Mouse (Mus musculus) forebrain, embryonic 15.5 days (tissue): Measurements from ENCODE around the gene Jpt1. TPM values are rescaled to one million over a fixed set of nuclear protein-coding genes. Genes with fewer than 3 reads are reported as not detected.
"Not testable (repeated sequence)": the region's sequence is repeated elsewhere in the genome, so short reads cannot be mapped to it uniquely, and the experiment has no call there.

Experiments
- ATAC-seq: fragments of 200-750 bp; cut with Nextera tagmentation; replicated peaks from 2 replicates; pipeline ENCODE4 v1.8.0; 2017; ENCODE audit warnings: mild to moderate bottlenecking, moderate TSS enrichment, moderate library complexity
- H3K27ac ChIP-seq: fragments of 300-500 bp; sonication (generic); replicated peaks from 2 replicates; pipeline ENCODE4 v1.5.1; 2015; ENCODE audit warnings: mild to moderate bottlenecking, inconsistent platforms
- H3K27me3 ChIP-seq: fragments of 300-500 bp; sonication (generic); 2 replicates; pipeline ENCODE4 v1.6.1; 2015; ENCODE audit warnings: inconsistent platforms
- H3K36me3 ChIP-seq: fragments of 300-500 bp; sonication (generic); 2 replicates; pipeline ENCODE4 v1.6.1; 2015; ENCODE audit warnings: mild to moderate bottlenecking, inconsistent platforms
- H3K4me1 ChIP-seq: fragments of 300-500 bp; sonication (generic); 2 replicates; pipeline ENCODE4 v1.6.1; 2015; ENCODE audit warnings: inconsistent platforms
- H3K4me2 ChIP-seq: fragments of 300-500 bp; sonication (generic); replicated peaks from 2 replicates; pipeline ENCODE4 v1.6.1; 2015; ENCODE audit warnings: mild to moderate bottlenecking, inconsistent platforms
- H3K4me3 ChIP-seq: fragments of 300-500 bp; sonication (generic); 2 replicates; pipeline ENCODE4 v1.5.1; 2015; ENCODE audit warnings: mild to moderate bottlenecking, inconsistent platforms
- H3K9ac ChIP-seq: fragments of 300-500 bp; sonication (generic); replicated peaks from 2 replicates; pipeline ENCODE4 v1.6.1; 2015; ENCODE audit warnings: mild to moderate bottlenecking, inconsistent platforms
- H3K9me3 ChIP-seq: fragments of 300-500 bp; sonication (generic); 2 replicates; pipeline ENCODE4 v1.6.1; 2016; ENCODE audit warnings: inconsistent platforms
- WGBS: fragments of 180-500 bp; shearing (Covaris S2); methylation state at CpG from one replicate; pipeline ENCODE4 v1.1.7; 2015; ENCODE audit warnings: mixed read lengths; 5-methylcytosine and 5-hydroxymethylcytosine counted together
- polyA plus RNA-seq: library from polyadenylated mRNA; unstranded; fragments of >200 nt; fragmentation: Nextera tagmentation; extraction: Ambion mirVana; gene quantifications from 2 replicates; pipeline ENCODE4 v1.2.1, GENCODE M21; 2015

The Jpt1 gene
- polyA plus RNA-seq, 1 experiment from 2014 or later, result 1,941 TPM

DNA sequence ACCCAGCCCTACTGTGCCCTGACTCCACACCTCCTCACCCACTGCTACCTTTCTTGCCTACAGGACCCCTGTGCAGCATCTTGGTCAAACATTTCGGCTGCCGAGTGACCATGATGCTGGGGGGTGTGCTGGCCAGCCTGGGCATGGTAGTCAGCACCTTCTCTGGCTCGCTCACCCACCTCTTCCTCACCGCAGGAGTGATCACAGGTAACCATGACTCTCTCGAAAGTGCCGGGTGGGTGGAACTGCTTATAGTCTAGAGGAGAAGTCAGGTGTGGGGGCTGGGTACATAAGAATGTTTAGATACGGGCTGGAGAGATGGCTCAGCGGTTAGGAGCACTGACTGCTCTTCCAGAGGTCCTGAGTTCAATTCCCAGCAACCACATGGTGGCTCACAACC, 49.3 kb downstream of the Jpt1 start:
- H3K9ac ChIP-seq, result no peak overlapping the region
- H3K36me3 ChIP-seq, result no peaks in the 10 kb centered on the region
- no peaks in the 10 kb centered on the region for H3K9me3 ChIP-seq
- H3K4me3 ChIP-seq, result no peak overlapping the region
- no peak overlapping the region for H3K27ac ChIP-seq
- H3K27me3 ChIP-seq, result no peaks in the 10 kb centered on the region
- WGBS, result 87% methylated on average over 8 of the region's 8 CpGs
- no peak for ATAC-seq
- no peaks in the 10 kb centered on the region for H3K4me1 ChIP-seq
- no peak overlapping the region for H3K4me2 ChIP-seq

DNA sequence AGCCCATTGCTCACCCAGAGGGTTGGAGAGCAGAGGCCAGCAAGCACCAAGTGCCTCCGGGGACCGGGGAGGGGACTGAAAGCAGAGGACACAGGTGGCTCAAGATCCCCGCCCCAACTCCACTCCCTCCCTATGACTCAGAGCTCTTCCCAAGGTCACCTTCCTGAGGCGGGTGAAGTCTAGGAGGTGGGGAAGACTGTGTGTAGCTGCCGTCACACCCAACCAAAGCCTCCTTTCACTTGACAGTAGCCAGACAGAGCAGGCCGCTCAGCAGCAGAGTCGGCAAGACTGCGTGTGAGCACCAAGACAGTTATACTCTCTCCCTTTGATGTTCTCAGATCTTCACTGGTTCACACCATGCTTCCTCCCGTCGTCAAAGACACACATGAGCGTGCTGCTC, 50.8 kb downstream of the Jpt1 start:
- no peaks in the 10 kb centered on the region for H3K4me1 ChIP-seq
- H3K4me3 ChIP-seq, result no peak overlapping the region
- H3K27me3 ChIP-seq, result no peaks in the 10 kb centered on the region
- WGBS, result 77% methylated on average over 11 of the region's 11 CpGs
- H3K4me2 ChIP-seq, result no peak overlapping the region
- H3K27ac ChIP-seq, result no peak overlapping the region
- no peaks in the 10 kb centered on the region for H3K9me3 ChIP-seq
- H3K36me3 ChIP-seq, result no peaks in the 10 kb centered on the region
- no peak for ATAC-seq
- no peak overlapping the region for H3K9ac ChIP-seq

DNA sequence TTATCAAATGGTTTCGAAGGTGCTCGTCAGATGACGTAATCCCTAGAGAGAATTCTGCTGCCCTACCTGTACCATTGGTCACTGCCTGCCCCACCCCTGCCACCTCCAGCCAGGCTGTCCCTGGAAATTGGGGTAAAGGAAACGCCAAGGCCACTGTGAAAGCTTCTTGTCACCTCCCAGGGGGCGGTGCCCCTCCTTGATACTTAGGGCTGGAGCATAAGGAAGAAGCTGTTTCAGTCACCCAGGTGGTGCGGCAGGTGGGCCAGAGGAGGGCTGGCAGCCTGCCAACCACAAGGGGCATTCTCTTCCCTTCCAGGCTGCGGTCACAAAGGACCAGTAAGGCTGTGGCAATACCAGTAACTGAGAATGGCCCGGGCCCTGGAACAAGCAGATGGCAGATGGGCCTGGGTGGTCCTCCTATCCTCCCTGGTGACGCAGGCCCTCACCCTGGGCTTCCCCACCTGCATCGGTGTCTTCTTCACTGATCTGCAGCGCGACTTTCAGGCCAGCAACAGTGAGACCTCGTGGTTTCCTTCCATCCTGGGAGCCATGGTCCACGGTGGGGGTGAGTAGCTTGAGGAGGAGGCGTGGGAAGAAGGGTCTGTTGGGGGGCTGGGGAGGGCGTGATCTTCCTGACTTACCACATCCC, 51.8 kb downstream of the Jpt1 start, which contains the start of gene Slc16a5:
Gene Slc16a5 (plus strand): TSS at position 232 of the 649 bp plus-strand sequence.
- Histone ChIP-seq H3K36me3 (no peaks in the 10 kb centered on the region), H3K27ac (no peak within 1 kb of the TSS), H3K27me3 (no peaks in the 10 kb centered on the region), H3K9ac (no peak within 1 kb of the TSS), H3K9me3 (no peaks in the 10 kb centered on the region), H3K4me3 (no peak within 1 kb of the TSS), H3K4me2 (no peak within 1 kb of the TSS), H3K4me1 (no peaks in the 10 kb centered on the region)
- 78% methylated on average over 16 of the region's 16 CpGs for WGBS
- ATAC-seq, result no peak

DNA sequence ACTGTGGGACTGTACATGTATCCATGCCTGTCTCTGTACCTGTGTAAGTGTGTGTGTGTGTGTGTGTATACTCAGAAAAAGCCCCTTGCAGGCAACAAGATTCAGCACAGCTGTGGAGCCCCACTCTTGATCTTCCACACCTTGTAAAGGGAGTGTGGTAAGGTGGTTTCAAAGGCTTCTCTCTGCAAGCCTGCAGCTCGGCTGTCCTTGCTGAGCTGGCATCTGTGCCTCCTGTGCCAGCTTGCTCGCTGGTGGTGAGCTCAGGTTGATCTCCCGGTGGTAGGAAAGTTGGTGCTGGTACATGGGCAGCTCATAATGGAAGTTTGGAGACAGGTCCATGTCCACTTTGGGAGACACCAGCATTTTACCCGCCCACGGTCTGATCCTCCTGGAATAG, 52.3 kb downstream of the Jpt1 start:
- WGBS, result 79% methylated on average over 5 of the region's 5 CpGs
- no peak for ATAC-seq

DNA sequence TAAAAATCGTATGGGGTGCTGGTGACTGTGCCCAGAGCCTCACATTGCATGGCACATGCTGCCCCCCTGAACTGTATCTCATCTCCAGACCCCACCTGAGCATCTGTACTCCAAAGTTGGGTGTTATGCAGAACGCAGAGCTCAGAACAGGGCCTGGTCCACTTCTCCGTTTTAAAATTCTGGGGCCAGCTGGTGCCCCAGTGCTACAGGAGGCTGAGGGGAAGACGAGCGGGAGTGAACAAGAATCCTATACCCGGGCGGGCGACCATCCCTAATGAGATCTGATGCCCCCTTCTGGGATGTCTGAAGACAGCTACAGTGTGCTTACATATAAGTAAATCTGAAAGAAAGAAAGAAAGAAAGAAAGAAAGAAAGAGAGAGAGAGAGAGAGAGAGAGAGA, 53.2 kb downstream of the Jpt1 start:
- Histone ChIP-seq H3K9me3 (no peaks in the 10 kb centered on the region), H3K9ac (no peak overlapping the region), H3K27me3 (no peaks in the 10 kb centered on the region), H3K4me3 (no peak overlapping the region), H3K4me2 (no peak overlapping the region), H3K27ac (no peak overlapping the region), H3K4me1 (no peaks in the 10 kb centered on the region), H3K36me3 (no peaks in the 10 kb centered on the region)
- WGBS, result 14% methylated on average over 8 of the region's 8 CpGs
- no peak for ATAC-seq

More for the DNA sequence above, 52.3 kb downstream of the Jpt1 start:
- Histone ChIP-seq H3K27me3 (no peaks in the 10 kb centered on the region), H3K27ac (no peak overlapping the region), H3K4me1 (no peaks in the 10 kb centered on the region), H3K4me2 (no peak overlapping the region), H3K4me3 (no peak overlapping the region), H3K9me3 (no peaks in the 10 kb centered on the region), H3K36me3 (no peaks in the 10 kb centered on the region), H3K9ac (no peak overlapping the region)

DNA sequence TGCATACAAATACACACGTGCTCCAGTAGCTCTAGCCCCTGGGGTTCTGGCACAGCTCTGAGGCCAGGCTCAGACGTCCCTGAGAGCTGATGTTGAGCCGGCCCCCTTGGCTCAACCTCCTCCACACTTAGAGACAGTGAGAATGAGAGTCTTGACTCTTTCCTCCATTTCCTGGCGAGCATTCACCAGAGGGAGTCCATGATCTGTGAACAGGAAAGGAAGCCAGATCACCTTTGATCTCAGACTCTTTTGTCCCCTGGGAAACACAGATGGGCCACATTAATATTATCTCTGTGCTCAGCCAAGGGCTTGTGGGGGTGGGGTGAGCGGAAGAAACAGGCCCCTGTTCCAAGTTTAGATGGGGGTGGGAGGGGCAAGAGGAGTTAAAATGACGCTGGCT, 56.8 kb downstream of the Jpt1 start:
- no peak overlapping the region for H3K4me2 ChIP-seq
- H3K9me3 ChIP-seq, result no peaks in the 10 kb centered on the region
- no peak overlapping the region for H3K4me3 ChIP-seq
- no peaks in the 10 kb centered on the region for H3K27me3 ChIP-seq
- no peak overlapping the region for H3K27ac ChIP-seq
- no peaks in the 10 kb centered on the region for H3K4me1 ChIP-seq
- WGBS, result 31% methylated on average over 6 of the region's 6 CpGs
- ATAC-seq, result no peak
- H3K36me3 ChIP-seq, result no peaks in the 10 kb centered on the region
- H3K9ac ChIP-seq, result no peak overlapping the region

DNA sequence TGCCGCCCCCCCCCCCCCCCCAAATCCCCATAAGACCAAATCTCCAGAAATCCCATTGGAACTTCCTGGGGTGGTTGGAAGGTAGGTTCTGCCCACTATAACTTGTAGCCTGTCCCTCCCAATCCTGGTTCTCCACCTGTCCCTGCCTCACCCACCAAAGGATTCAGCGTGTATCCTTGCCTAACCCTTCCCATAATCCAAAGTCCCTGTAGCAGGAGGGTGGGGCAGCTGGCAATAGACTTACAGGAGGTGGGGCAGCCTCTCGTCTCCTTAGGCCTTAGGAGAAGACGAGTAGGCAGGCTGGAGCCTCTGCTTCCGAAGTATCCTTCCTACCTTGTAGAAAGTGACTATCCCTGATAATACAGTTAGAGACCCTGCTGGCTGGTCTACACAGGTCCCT, 58.0 kb downstream of the Jpt1 start:
- Histone ChIP-seq H3K27ac (no peak overlapping the region), H3K4me1 (no peaks in the 10 kb centered on the region), H3K27me3 (no peaks in the 10 kb centered on the region), H3K4me3 (no peak overlapping the region), H3K36me3 (no peaks in the 10 kb centered on the region), H3K9ac (no peak overlapping the region), H3K9me3 (no peaks in the 10 kb centered on the region), H3K4me2 (no peak overlapping the region)
- ATAC-seq, result no peak
- WGBS, result 87% methylated on average over 5 of the region's 5 CpGs

DNA sequence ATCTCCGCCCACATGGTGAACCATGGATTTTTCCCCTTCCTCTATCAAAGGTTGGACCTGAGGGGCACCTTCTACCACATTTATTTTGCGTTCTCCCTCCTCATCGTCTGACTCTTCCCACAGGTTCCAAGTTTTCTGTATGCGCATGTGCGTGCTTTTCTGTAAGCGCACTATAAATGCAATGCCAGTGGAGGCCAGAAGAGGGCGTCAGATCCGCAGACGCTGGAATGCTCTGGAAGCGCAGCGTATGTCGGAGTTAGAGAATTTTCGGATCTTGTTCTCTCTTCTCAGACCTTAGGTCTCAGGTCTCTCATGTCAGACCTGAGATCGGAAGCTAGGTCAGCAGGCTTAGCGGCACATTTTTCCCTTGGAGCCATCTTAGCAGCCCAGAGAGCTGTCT, 58.6 kb downstream of the Jpt1 start:
- Histone ChIP-seq H3K36me3 (no peaks in the 10 kb centered on the region), H3K4me2 (no peak overlapping the region), H3K9me3 (no peaks in the 10 kb centered on the region), H3K27ac (no peak overlapping the region), H3K4me1 (no peaks in the 10 kb centered on the region), H3K4me3 (no peak overlapping the region), H3K27me3 (no peaks in the 10 kb centered on the region), H3K9ac (no peak overlapping the region)
- ATAC-seq, result no peak
- WGBS, result 88% methylated on average over 15 of the region's 15 CpGs

DNA sequence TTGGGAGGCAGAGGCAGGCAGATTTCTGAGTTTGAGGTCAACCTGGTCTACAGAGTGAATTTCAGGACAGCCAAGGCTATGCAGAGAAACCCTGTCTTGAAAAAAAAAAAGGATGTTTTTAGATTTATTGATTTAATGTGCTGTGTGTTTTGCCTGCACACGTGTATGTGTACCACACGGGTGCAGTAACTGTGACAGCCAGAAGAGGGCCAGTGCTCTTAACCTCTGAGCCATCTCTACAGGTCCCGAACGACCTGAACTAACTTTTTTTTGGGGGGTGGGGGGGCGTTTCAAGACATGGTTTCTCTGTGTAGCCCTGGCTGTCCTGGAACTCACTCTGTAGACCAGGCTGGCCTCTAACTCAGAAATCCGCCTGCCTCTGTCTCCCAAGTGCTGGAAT, 59.4 kb downstream of the Jpt1 start:
- H3K9ac ChIP-seq, H3K9me3 ChIP-seq, H3K27me3 ChIP-seq, H3K4me1 ChIP-seq, ATAC-seq, H3K4me3 ChIP-seq, H3K27ac ChIP-seq, H3K36me3 ChIP-seq, H3K4me2 ChIP-seq: not testable (repeated sequence)
- WGBS, result 88% methylated on average over 6 of the region's 6 CpGs

DNA sequence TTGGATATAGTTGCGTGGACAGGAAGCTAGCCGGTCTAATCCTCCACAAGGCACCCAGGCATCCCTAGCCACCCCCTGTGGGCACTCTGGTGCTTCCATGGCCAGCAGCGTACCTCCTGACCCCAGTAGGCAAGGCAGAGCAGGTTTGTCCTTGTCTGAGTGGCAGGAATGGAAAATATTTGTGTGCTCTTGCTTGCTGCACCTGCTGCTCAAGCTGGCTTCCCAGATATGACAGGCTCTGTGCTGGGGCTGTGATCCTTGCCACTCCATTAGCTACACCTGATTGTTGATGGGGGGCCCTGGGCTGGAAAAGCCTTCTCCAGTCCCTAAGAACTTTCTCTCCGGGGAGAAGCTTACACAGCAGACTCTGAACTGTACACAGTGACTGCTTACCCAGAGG, 60.9 kb downstream of the Jpt1 start:
- Histone ChIP-seq H3K27ac (no peak overlapping the region), H3K4me2 (no peak overlapping the region), H3K4me3 (no peak overlapping the region), H3K27me3 (no peaks in the 10 kb centered on the region), H3K9ac (no peak overlapping the region), H3K9me3 (no peaks in the 10 kb centered on the region), H3K36me3 (no peaks in the 10 kb centered on the region), H3K4me1 (no peaks in the 10 kb centered on the region)
- no peak for ATAC-seq
- 73% methylated on average over 4 of the region's 4 CpGs for WGBS

DNA sequence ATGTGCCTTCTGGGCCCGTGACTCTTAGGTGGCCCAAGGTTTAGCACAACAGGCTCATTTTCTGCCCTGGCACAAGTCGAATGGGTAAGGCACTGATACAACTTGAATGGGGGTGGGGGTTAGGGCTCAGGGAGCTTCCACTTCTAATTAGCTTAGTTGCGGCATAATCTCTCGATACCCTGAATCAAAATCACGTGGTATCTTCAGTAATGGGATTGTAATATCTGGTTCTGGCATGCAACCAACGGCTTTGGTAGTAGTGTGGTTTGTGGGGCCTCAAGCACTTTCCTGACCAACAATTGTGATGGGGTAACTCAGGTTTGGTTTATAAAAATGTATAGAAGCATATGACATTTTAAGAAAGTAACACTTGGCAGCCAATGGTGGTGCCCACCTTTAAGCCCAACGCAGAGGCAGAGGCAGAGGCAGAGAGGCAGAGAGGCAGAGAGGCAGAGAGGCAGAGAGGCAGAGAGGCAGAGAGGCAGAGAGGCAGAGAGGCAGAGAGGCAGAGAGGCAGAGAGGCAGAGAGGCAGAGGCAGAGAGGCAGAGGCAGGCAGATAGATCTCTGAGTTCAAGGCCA, 61.8 kb downstream of the Jpt1 start:
- no peak overlapping the region for H3K4me2 ChIP-seq
- no peak for ATAC-seq
- H3K27ac ChIP-seq, result no peak overlapping the region
- 76% methylated on average over 7 of the region's 7 CpGs for WGBS
- H3K4me1 ChIP-seq, result no peaks in the 10 kb centered on the region
- no peaks in the 10 kb centered on the region for H3K36me3 ChIP-seq
- no peaks in the 10 kb centered on the region for H3K27me3 ChIP-seq
- H3K9me3 ChIP-seq, result no peaks in the 10 kb centered on the region
- no peak overlapping the region for H3K9ac ChIP-seq
- H3K4me3 ChIP-seq, result no peak overlapping the region

DNA sequence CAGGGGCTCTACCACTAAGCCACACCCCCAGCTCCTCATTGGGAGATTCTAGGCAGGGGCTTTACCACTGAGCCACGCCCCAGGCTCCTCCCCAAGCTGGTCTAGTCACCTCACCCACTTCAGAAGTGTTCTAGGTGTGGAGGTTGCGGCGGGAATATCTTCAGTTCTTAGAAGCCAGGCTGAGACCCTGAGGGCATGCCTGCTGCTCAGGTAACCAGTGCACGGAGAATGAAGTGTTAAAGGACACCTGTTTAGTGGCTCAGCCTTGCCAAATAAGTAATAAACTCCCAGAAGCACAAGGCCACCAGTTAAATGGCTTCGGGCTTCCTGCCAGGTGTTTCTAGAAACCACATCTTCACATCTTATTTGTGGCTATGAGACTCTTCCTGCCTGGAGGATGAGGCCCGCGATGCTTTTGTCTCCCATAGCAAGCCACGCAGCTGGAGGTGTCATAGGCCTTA, 62.4 kb downstream of the Jpt1 start:
- H3K4me1 ChIP-seq, result no peaks in the 10 kb centered on the region
- 87% methylated on average over 8 of the region's 8 CpGs for WGBS
- no peak overlapping the region for H3K4me3 ChIP-seq
- ATAC-seq, result no peak
- H3K27me3 ChIP-seq, result no peaks in the 10 kb centered on the region
- no peaks in the 10 kb centered on the region for H3K36me3 ChIP-seq
- H3K9me3 ChIP-seq, result no peaks in the 10 kb centered on the region
- H3K9ac ChIP-seq, result no peak overlapping the region
- H3K4me2 ChIP-seq, result no peak overlapping the region
- no peak overlapping the region for H3K27ac ChIP-seq

DNA sequence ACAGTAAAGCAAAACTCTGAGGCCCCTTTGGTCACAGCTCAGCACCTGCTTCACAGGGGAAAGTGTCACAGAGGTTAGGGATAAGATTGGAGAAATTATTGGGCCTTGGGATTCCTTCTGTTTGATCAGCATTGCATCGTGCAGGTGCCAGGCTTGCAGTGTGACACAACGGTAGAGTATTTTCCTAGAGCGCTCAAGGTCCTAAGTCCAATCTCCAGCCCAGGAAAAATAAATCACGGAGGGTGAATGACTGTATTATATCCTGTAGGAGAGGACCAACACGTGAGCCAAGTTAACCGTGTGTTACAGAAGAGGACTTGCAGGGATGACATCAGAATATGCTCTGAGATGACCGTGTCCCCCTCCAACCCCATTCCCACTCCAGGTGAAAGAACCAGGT, 64.0 kb downstream of the Jpt1 start:
- no peak overlapping the region for H3K27ac ChIP-seq
- no peak overlapping the region for H3K4me2 ChIP-seq
- H3K27me3 ChIP-seq, result no peaks in the 10 kb centered on the region
- H3K4me3 ChIP-seq, result no peak overlapping the region
- 95% methylated on average over 7 of the region's 7 CpGs for WGBS
- H3K4me1 ChIP-seq, result no peaks in the 10 kb centered on the region
- no peaks in the 10 kb centered on the region for H3K9me3 ChIP-seq
- no peak overlapping the region for H3K9ac ChIP-seq
- H3K36me3 ChIP-seq, result no peaks in the 10 kb centered on the region
- ATAC-seq, result no peak
